ENCODE assay signal across 30 mouse cellular contexts in genomic region chr7:98713661-98714060, GRCm38 (mm10).
"Had no signal": no experiment of that assay in that cellular context is flagged by ENCODE, and none has a peak within 500 bp of the region (broad histone marks: within the 10 kb centered on the region; RNA-seq: fewer than 3 reads in every experiment).

No protein-coding gene starts in this region.

- ATAC-seq: hindbrain, embryonic 16.5 days; hindbrain, postnatal 0 days; inflammation-experienced regulatory T-cells, adult 6 months; intestine, embryonic 15.5 days; intestine, embryonic 16.5 days; intestine, postnatal 0 days had no signal

- H3K27me3 ChIP-seq: heart, embryonic 13.5 days; heart, embryonic 15.5 days; hindbrain, embryonic 12.5 days; hindbrain, embryonic 13.5 days; hindbrain, embryonic 15.5 days; intestine, embryonic 15.5 days; kidney, embryonic 15.5 days had no signal

- H3K4me3 ChIP-seq: heart, adult 2 months; heart, embryonic 13.5 days; heart, embryonic 15.5 days; hindbrain, embryonic 10.5 days; hindbrain, embryonic 12.5 days; hindbrain, embryonic 13.5 days; hindbrain, embryonic 15.5 days; intestine, embryonic 15.5 days; kidney, embryonic 15.5 days; left cerebral cortex, adult 2 months had no signal

- H3K9me3 ChIP-seq: heart, embryonic 13.5 days; heart, embryonic 15.5 days; hindbrain, embryonic 10.5 days; hindbrain, embryonic 12.5 days; hindbrain, embryonic 13.5 days; hindbrain, embryonic 15.5 days; intestine, embryonic 15.5 days; kidney, embryonic 15.5 days had no signal

- H3K4me1 ChIP-seq: heart, embryonic 15.5 days; hindbrain, embryonic 10.5 days; hindbrain, embryonic 12.5 days; hindbrain, embryonic 13.5 days; hindbrain, embryonic 15.5 days; intestine, embryonic 15.5 days; kidney, embryonic 15.5 days had no signal

- H3K9ac ChIP-seq: heart, embryonic 13.5 days; heart, embryonic 15.5 days; hindbrain, embryonic 12.5 days; hindbrain, embryonic 13.5 days; hindbrain, embryonic 14.5 days; hindbrain, embryonic 15.5 days; intestine, embryonic 15.5 days; kidney, embryonic 15.5 days had no signal

- H3K27ac ChIP-seq: heart, adult 2 months; heart, embryonic 13.5 days; heart, embryonic 15.5 days; hindbrain, embryonic 10.5 days; hindbrain, embryonic 12.5 days; hindbrain, embryonic 13.5 days; hindbrain, embryonic 14.5 days; hindbrain, embryonic 15.5 days; hindbrain, postnatal 0 days; intestine, embryonic 15.5 days; kidney, embryonic 15.5 days; kidney, postnatal 0 days; left cerebral cortex, adult 2 months had no signal

- H3K4me2 ChIP-seq: heart, embryonic 11.5 days; heart, embryonic 13.5 days; heart, embryonic 15.5 days; hindbrain, embryonic 12.5 days; hindbrain, embryonic 13.5 days; hindbrain, embryonic 14.5 days; hindbrain, embryonic 15.5 days; intestine, embryonic 15.5 days; kidney, embryonic 15.5 days had no signal

- DNase-seq: heart, adult 2 months; heart, postnatal 10 days; heart, postnatal 14 days; heart, postnatal 36 days; heart, postnatal 4 days; kidney, adult 11 months; kidney, adult 18-20 months; kidney, adult 8-10 months; kidney, adult 9 months; kidney, postnatal 10 days; kidney, postnatal 14 days; layer of hippocampus, adult 9-11 months; layer of hippocampus, postnatal 36 days had no signal
